Mouse (Mus musculus) testis, postnatal 14 days (tissue): ENCODE measurements around the gene Adra2c.

Experiments
- DNase-seq: peaks from one replicate; pipeline ENCODE4 v3.0.0; 2021; ENCODE audit warnings: low spot score

Gene Adra2c

DNA sequence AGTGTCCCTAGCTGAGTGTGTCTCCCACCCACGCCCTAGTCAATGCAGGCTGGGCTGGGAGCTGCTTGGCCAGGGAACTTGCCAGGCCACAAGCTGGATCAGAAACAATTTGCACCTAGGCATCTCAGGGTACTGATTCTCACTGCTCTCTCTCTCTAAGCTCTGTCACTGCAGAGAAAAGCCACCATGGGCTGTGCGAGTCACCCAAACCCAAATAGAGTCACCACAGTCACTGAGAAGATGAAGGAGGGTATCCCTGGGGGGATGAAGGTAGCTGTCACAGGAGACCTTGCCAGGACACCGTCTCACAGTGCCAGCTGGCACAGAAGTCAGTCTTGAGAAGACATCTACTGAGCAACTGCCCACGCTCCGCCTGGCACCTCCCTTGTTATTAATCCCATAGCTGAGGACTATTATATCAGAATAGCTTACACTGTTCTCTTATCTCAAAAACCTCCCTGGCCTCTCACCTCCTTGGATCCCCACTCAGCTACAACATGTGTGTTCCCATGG, 33.7 kb downstream of the Adra2c start:
- DNase-seq, result peak; percentile 24

DNA sequence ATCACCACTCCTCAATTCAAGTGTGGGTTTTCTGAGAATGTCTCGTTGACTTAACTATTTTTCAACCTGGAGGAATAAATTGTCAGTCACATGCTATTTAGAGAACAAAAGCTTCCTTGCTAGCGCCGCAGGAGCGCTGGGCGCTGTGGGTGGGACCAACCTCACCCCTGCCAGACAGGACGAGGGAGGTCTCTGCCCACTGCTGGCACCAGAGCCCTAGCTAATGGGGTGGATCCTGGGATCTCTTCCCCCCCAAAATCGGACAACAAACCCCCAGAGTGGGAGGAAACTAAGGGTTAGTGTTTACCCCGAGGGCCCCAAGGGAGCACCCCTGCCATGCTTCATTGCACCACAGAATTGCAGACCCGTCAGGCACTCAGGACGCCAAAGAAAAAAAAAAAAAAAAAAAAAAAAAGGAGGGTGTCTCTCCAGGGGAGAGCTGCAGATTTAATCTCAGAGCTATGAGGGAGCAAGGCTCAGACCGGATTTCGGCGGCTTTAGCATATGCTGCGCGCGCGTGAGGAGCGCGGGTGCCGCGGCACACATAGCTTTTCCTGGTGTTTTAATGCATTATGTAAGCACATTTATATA, 35.2 kb downstream of the Adra2c start:
- peak; percentile 13 for DNase-seq

DNA sequence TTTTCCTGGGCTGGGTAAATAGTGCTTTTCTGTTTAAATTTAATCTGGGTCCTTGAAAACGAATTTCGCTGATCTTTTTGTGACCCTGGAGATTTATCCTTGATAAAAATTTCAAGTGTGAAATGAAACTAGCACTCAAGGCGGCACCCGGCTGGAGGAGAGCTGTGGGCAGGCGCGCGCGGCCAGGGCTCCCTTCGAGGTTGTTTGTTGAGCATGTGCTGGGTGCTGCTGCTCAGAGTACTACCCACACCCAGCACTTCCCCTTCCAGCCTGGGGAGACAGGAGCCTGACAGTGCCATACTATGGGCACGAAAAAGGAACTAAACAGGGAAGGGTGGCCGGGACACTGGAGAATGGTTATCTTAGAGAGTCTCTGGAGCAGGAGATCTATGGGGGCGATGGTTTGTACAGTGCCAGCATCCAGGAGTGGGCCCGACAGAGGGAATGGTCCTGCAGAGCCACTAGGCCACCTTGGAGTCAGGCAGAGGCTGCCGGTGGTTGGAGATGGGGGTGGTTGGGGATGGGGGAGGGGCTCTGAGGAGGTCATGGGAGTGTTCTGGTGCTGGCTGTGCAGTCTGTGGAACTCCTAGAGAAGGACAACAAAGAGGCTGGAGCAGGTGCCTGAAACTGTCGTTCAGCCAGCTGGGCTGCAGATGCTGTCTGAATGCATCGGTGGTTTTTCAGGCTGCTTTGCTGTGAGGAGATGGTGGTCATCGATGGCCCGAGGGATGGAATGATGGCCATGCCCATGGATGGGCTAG, 35.9 kb downstream of the Adra2c start:
- no peak for DNase-seq

DNA sequence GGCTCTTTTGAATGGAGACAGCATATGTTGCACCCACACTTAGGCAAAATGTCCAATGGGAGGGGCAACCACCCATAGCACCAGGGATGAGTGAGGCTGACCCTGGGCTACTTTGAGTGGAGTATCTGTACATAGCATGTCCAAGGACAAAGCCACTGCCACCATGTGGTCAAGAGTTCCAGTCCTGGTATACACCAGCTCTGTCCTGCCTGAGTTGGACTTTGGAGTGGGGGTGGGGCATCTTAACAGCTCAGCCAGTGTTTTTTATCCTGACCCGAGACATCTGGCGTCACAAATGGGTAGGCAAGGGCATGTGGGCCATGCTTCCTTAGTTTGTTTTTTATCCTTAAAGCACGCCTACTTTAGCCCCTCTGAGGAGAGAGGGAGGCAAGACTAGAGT, 36.5 kb downstream of the Adra2c start:
- no peak for DNase-seq

DNA sequence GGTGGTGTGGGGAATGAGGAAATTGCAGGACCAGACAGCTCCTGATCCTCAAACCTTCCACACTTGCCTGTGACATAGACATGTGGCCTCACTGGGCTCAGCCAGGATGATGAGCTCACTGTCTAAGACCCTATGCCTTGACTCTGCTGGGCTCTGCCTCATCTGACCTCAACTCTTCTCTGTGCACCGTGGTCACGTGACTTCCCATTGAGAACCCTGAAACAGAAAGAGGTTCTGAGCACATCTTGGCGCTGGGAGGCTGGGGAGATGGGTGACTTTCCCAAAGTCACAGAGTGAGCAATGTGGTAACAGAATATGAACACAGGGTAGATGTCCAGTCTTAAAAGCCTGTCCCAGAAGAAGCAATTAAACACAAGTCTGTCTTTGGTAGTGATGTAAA, 37.1 kb downstream of the Adra2c start:
- no peak for DNase-seq

DNA sequence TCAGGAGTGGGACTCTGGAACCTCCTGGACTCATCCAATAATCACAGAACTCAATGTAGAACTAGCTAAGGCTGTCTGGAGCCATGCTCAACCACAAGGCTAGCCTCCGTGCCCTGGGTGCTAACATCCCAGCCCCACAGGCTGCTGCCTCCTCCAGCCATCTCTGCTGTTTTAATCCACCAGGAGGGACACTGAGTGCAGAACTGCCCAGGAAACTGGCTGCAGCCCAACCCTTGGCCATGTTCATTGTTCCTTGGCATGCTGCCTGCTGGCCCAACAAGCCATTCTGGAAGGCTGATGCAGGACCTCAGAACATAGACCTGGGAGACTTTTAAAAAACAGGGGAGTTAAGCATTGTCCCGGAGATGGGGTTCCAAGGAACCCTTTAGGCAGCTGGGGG, 42.5 kb downstream of the Adra2c start:
- peak; percentile 82 for DNase-seq

DNA sequence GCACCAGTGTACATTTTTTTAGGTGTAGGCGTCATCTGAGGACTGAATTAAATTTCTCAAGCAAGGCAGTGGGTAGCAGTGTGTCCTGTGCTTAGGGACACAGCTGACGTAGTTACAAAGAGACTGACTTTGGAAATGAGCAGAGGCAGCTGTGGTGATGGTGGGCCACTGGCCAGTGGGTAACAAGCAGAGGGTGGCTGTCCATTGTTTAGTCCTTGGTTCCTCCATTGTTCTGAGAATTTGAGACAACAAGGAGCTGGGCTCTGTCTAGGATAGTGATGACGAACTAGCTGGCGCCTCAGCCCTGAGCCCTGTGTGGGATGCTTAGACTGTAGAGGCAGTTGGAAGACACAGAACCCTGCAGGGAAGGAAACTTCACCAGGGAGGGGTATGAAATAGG, 52.7 kb downstream of the Adra2c start:
- no peak for DNase-seq
